Mouse (Mus musculus): ENCODE data around the gene Aak1. TPM values are rescaled to one million over a fixed set of nuclear protein-coding genes. Genes with fewer than 3 reads are reported as not detected.
A peak's percentile ranks its signal among the peaks of the same experiment; 100 is the strongest.

The Aak1 gene
- polyA plus RNA-seq, 1 experiment from 2014 or later: 40.2 TPM

- Histone ChIP-seq H3K9ac (ENCODE audit: low read depth, low read length) (no peak overlapping the region), H3K27me3 (replicated peaks; ENCODE audit: control insufficient read depth, insufficient read depth, low read length) (no peaks in the 10 kb centered on the region), H3K27ac (ENCODE audit: low read depth, low read length) (no peak overlapping the region), H3K4me3 (ENCODE audit: low read length) (no peak overlapping the region), H3K9me3 (ENCODE audit: control insufficient read depth, low read length) (no peaks in the 10 kb centered on the region), H3K4me2 (ENCODE audit: low read length) (no peak overlapping the region), H3K4me1 (ENCODE audit: control insufficient read depth, insufficient read depth, low read depth, low read length) (no peaks in the 10 kb centered on the region), H3K36me3 (ENCODE audit: control insufficient read depth, insufficient read depth, low read length) (no peaks in the 10 kb centered on the region)
- WGBS: 96% methylated on average over 6 of the region's 6 CpGs
- ATAC-seq: no peak
Measured at GRCm38 (mm10) chr6:86897520-86897919, 48.2 kb downstream of the Aak1 start.

GRCm38 (mm10) chr6:86899053-86899452 is 49.7 kb downstream of the Aak1 start:
- H3K9ac ChIP-seq (ENCODE audit: low read depth, low read length): no peak overlapping the region
- H3K4me3 ChIP-seq (ENCODE audit: low read length): no peak overlapping the region
- no peaks in the 10 kb centered on the region for H3K36me3 ChIP-seq (ENCODE audit: control insufficient read depth, insufficient read depth, low read length)
- H3K27me3 ChIP-seq (replicated peaks; ENCODE audit: control insufficient read depth, insufficient read depth, low read length): no peaks in the 10 kb centered on the region
- peak; percentile 54; the same call in 1 of the 2 replicates for ATAC-seq
- 67% methylated on average over 3 of the region's 3 CpGs for WGBS
- no peak overlapping the region for H3K4me2 ChIP-seq (ENCODE audit: low read length)
- no peaks in the 10 kb centered on the region for H3K4me1 ChIP-seq (ENCODE audit: control insufficient read depth, insufficient read depth, low read depth, low read length)
- no peaks in the 10 kb centered on the region for H3K9me3 ChIP-seq (ENCODE audit: control insufficient read depth, low read length)
- no peak overlapping the region for H3K27ac ChIP-seq (ENCODE audit: low read depth, low read length)

- no peak overlapping the region for H3K9ac ChIP-seq (ENCODE audit: low read depth, low read length)
- ATAC-seq: no peak
- H3K4me2 ChIP-seq (ENCODE audit: low read length): no peak overlapping the region
- no peaks in the 10 kb centered on the region for H3K36me3 ChIP-seq (ENCODE audit: control insufficient read depth, insufficient read depth, low read length)
- H3K9me3 ChIP-seq (ENCODE audit: control insufficient read depth, low read length): no peaks in the 10 kb centered on the region
- no peaks in the 10 kb centered on the region for H3K4me1 ChIP-seq (ENCODE audit: control insufficient read depth, insufficient read depth, low read depth, low read length)
- no peak overlapping the region for H3K27ac ChIP-seq (ENCODE audit: low read depth, low read length)
- no peak overlapping the region for H3K4me3 ChIP-seq (ENCODE audit: low read length)
- 94% methylated on average over 3 of the region's 3 CpGs for WGBS
- H3K27me3 ChIP-seq (replicated peaks; ENCODE audit: control insufficient read depth, insufficient read depth, low read length): no peaks in the 10 kb centered on the region
Measured at GRCm38 (mm10) chr6:86899965-86900364, 50.6 kb downstream of the Aak1 start.

GRCm38 (mm10) chr6:86900546-86900945 is 51.2 kb downstream of the Aak1 start:
- Histone ChIP-seq H3K4me3 (ENCODE audit: low read length) (no peak overlapping the region), H3K9me3 (ENCODE audit: control insufficient read depth, low read length) (no peaks in the 10 kb centered on the region), H3K4me1 (ENCODE audit: control insufficient read depth, insufficient read depth, low read depth, low read length) (no peaks in the 10 kb centered on the region), H3K9ac (ENCODE audit: low read depth, low read length) (no peak overlapping the region), H3K27me3 (replicated peaks; ENCODE audit: control insufficient read depth, insufficient read depth, low read length) (no peaks in the 10 kb centered on the region), H3K4me2 (ENCODE audit: low read length) (no peak overlapping the region), H3K27ac (ENCODE audit: low read depth, low read length) (no peak overlapping the region), H3K36me3 (ENCODE audit: control insufficient read depth, insufficient read depth, low read length) (no peaks in the 10 kb centered on the region)
- no peak for ATAC-seq
- WGBS: 89% methylated on average over 3 of the region's 3 CpGs

GRCm38 (mm10) chr6:86905500-86905899 is 56.2 kb downstream of the Aak1 start:
- Histone ChIP-seq H3K4me2 (ENCODE audit: low read length) (no peak overlapping the region), H3K9me3 (ENCODE audit: control insufficient read depth, low read length) (no peaks in the 10 kb centered on the region), H3K4me3 (ENCODE audit: low read length) (no peak overlapping the region), H3K27me3 (replicated peaks; ENCODE audit: control insufficient read depth, insufficient read depth, low read length) (no peaks in the 10 kb centered on the region), H3K9ac (ENCODE audit: low read depth, low read length) (no peak overlapping the region), H3K4me1 (ENCODE audit: control insufficient read depth, insufficient read depth, low read depth, low read length) (no peaks in the 10 kb centered on the region), H3K36me3 (ENCODE audit: control insufficient read depth, insufficient read depth, low read length) (no peaks in the 10 kb centered on the region), H3K27ac (ENCODE audit: low read depth, low read length) (no peak overlapping the region)
- no peak for ATAC-seq
- 87% methylated on average over 2 of the region's 2 CpGs for WGBS

GRCm38 (mm10) chr6:86907191-86907590 is 57.9 kb downstream of the Aak1 start:
- H3K4me2 ChIP-seq (ENCODE audit: low read length): no peak overlapping the region
- H3K9me3 ChIP-seq (ENCODE audit: control insufficient read depth, low read length): no peaks in the 10 kb centered on the region
- WGBS: 93% methylated on average over 2 of the region's 2 CpGs
- H3K9ac ChIP-seq (ENCODE audit: low read depth, low read length): no peak overlapping the region
- H3K27me3 ChIP-seq (replicated peaks; ENCODE audit: control insufficient read depth, insufficient read depth, low read length): no peaks in the 10 kb centered on the region
- no peak for ATAC-seq
- no peaks in the 10 kb centered on the region for H3K4me1 ChIP-seq (ENCODE audit: control insufficient read depth, insufficient read depth, low read depth, low read length)
- no peak overlapping the region for H3K27ac ChIP-seq (ENCODE audit: low read depth, low read length)
- no peak overlapping the region for H3K4me3 ChIP-seq (ENCODE audit: low read length)
- H3K36me3 ChIP-seq (ENCODE audit: control insufficient read depth, insufficient read depth, low read length): no peaks in the 10 kb centered on the region

- H3K36me3 ChIP-seq (ENCODE audit: control insufficient read depth, insufficient read depth, low read length): no peaks in the 10 kb centered on the region
- no peak overlapping the region for H3K4me3 ChIP-seq (ENCODE audit: low read length)
- WGBS: 73% methylated on average over 5 of the region's 5 CpGs
- ATAC-seq: no peak
- H3K4me1 ChIP-seq (ENCODE audit: control insufficient read depth, insufficient read depth, low read depth, low read length): no peaks in the 10 kb centered on the region
- no peak overlapping the region for H3K4me2 ChIP-seq (ENCODE audit: low read length)
- no peak overlapping the region for H3K9ac ChIP-seq (ENCODE audit: low read depth, low read length)
- no peaks in the 10 kb centered on the region for H3K9me3 ChIP-seq (ENCODE audit: control insufficient read depth, low read length)
- no peak overlapping the region for H3K27ac ChIP-seq (ENCODE audit: low read depth, low read length)
- H3K27me3 ChIP-seq (replicated peaks; ENCODE audit: control insufficient read depth, insufficient read depth, low read length): no peaks in the 10 kb centered on the region
Measured at GRCm38 (mm10) chr6:86908561-86909150, 59.3 kb downstream of the Aak1 start.

- H3K9ac ChIP-seq (ENCODE audit: low read depth, low read length): no peak overlapping the region
- H3K27ac ChIP-seq (ENCODE audit: low read depth, low read length): no peak overlapping the region
- no peak overlapping the region for H3K4me2 ChIP-seq (ENCODE audit: low read length)
- no peak for ATAC-seq
- no peaks in the 10 kb centered on the region for H3K9me3 ChIP-seq (ENCODE audit: control insufficient read depth, low read length)
- H3K4me1 ChIP-seq (ENCODE audit: control insufficient read depth, insufficient read depth, low read depth, low read length): no peaks in the 10 kb centered on the region
- no peaks in the 10 kb centered on the region for H3K27me3 ChIP-seq (replicated peaks; ENCODE audit: control insufficient read depth, insufficient read depth, low read length)
- no peak overlapping the region for H3K4me3 ChIP-seq (ENCODE audit: low read length)
- 92% methylated on average over 7 of the region's 7 CpGs for WGBS
- H3K36me3 ChIP-seq (ENCODE audit: control insufficient read depth, insufficient read depth, low read length): no peaks in the 10 kb centered on the region
Measured at GRCm38 (mm10) chr6:86909881-86910280, 60.6 kb downstream of the Aak1 start.

GRCm38 (mm10) chr6:86916157-86916820 is 67.0 kb downstream of the Aak1 start:
- H3K27ac ChIP-seq (ENCODE audit: low read depth, low read length): no peak overlapping the region
- H3K9ac ChIP-seq (ENCODE audit: low read depth, low read length): no peak overlapping the region
- peaks cover 3% of the 10 kb centered on the region; the same call in 1 of the 2 replicates for H3K4me1 ChIP-seq (ENCODE audit: control insufficient read depth, insufficient read depth, low read depth, low read length)
- no peaks in the 10 kb centered on the region for H3K9me3 ChIP-seq (ENCODE audit: control insufficient read depth, low read length)
- no peak for ATAC-seq
- H3K36me3 ChIP-seq (ENCODE audit: control insufficient read depth, insufficient read depth, low read length): no peaks in the 10 kb centered on the region
- 81% methylated on average over 5 of the region's 5 CpGs for WGBS
- no peaks in the 10 kb centered on the region for H3K27me3 ChIP-seq (replicated peaks; ENCODE audit: control insufficient read depth, insufficient read depth, low read length)
- no peak overlapping the region for H3K4me3 ChIP-seq (ENCODE audit: low read length)
- H3K4me2 ChIP-seq (ENCODE audit: low read length): no peak overlapping the region

All from hindbrain, embryonic 16.5 days (tissue).